Mouse (Mus musculus) lung, embryonic 14.5 days (tissue): ENCODE measurements around the gene Phf21a. TPM values are rescaled to one million over a fixed set of nuclear protein-coding genes. Genes with fewer than 3 reads are reported as not detected.
A peak's percentile ranks its signal among the peaks of the same experiment; 100 is the strongest.

Source experiments
- ATAC-seq: fragments of 200-750 bp; cut with Nextera tagmentation; 2 replicates; pipeline ENCODE4 v1.8.0; 2017; ENCODE audit warnings: mild to moderate bottlenecking, moderate TSS enrichment, moderate library complexity; ENCODE audit not compliant: insufficient read depth
- DNase-seq: peaks from one replicate; pipeline ENCODE4 v3.0.0-alpha.2; 2015
- H3K27ac ChIP-seq: fragments of 300-500 bp; sonication (generic); 2 replicates; pipeline ENCODE4 v1.5.1; 2014; ENCODE audit warnings: low read depth, mild to moderate bottlenecking, moderate library complexity
- H3K27me3 ChIP-seq: fragments of 300-500 bp; sonication (generic); 2 replicates; pipeline ENCODE4 v1.6.1; 2014; ENCODE audit warnings: low read length, control low read depth; ENCODE audit not compliant: insufficient read depth
- H3K36me3 ChIP-seq: fragments of 300-500 bp; sonication (generic); 2 replicates; pipeline ENCODE4 v1.6.1; 2014; ENCODE audit warnings: control low read depth; ENCODE audit not compliant: insufficient read depth
- H3K4me1 ChIP-seq: fragments of 300-500 bp; sonication (generic); 2 replicates; pipeline ENCODE4 v1.6.1; 2014; ENCODE audit warnings: antibody characterized with exemption, control low read depth; ENCODE audit not compliant: insufficient read depth
- H3K4me2 ChIP-seq: fragments of 300-500 bp; sonication (generic); 2 replicates; pipeline ENCODE4 v1.6.1; 2014; ENCODE audit warnings: mild to moderate bottlenecking
- H3K4me3 ChIP-seq: fragments of 300-500 bp; sonication (generic); 2 replicates; pipeline ENCODE4 v1.5.1; 2014; ENCODE audit warnings: low read depth, low read length
- H3K9ac ChIP-seq: fragments of 300-500 bp; sonication (generic); 2 replicates; pipeline ENCODE4 v1.6.1; 2014
- H3K9me3 ChIP-seq: fragments of 300-500 bp; sonication (generic); 2 replicates; pipeline ENCODE4 v1.6.1; 2016; ENCODE audit warnings: low read depth, low read length, control low read depth
- CTCF ChIP-seq: IDR thresholded peaks from 2 replicates; pipeline ENCODE4 v1.5.1; 2016; ENCODE audit warnings: antibody characterized with exemption, low read depth
- WGBS: fragments of 180-500 bp; shearing (Covaris S2); extraction: QIAGEN DNeasy Blood & Tissue Kit; methylation state at CpG from one replicate; pipeline ENCODE4 v1.1.7; 2014; 5-methylcytosine and 5-hydroxymethylcytosine counted together
- polyA plus RNA-seq: library from polyadenylated mRNA; unstranded; fragments of >200 nt; fragmentation: Nextera tagmentation; extraction: Ambion mirVana; gene quantifications from 2 replicates; pipeline ENCODE4 v1.2.1, GENCODE M21; 2014

Phf21a gene
- polyA plus RNA-seq, 1 experiment from 2014 or later: 26.1 TPM

GRCm38 (mm10) chr2:92387646-92388045, 294.7 kb downstream of the Phf21a start:
- Histone ChIP-seq H3K4me1 (peaks cover 23% of the 10 kb centered on the region; the same call in 1 of the 2 replicates), H3K4me2 (peak overlapping the region; percentile 84; the same call in 1 of the 2 replicates)
- no peak for ATAC-seq

DNA sequence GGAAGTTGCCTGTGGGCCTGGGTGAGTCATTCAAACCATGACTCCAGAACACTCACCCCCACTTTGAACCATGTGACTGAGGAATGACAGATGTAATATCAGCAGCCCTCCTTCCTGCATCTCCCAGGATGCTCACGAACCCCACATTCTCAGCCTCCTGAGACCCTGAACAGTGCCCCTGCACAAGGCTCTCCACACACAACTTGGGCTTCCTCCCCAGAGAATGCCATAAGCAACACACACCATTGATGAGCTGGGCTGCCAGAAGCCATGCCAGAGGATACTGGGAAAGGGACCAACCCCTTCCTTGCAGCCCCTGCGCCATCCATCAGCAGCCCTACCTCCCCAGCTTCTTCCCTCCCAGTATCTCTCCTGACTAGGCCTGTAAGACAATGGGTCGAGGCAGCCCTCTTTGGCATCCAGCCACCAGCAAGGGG, 295.2 kb downstream of the Phf21a start:
- peak overlapping the region; percentile 84 for H3K4me2 ChIP-seq
- H3K9ac ChIP-seq: peak overlapping the region; percentile 62; the same call in 1 of the 2 replicates
- DNase-seq (peak; percentile 13), ATAC-seq (no peak; the same call in 1 of the 2 replicates)
- WGBS: 40% methylated on average over 3 of the region's 3 CpGs
- peak overlapping the region; percentile 66 for H3K4me3 ChIP-seq
- peaks cover 39% of the 10 kb centered on the region for H3K36me3 ChIP-seq
- TF ChIP-seq CTCF: no peak
- H3K9me3 ChIP-seq: no peaks in the 10 kb centered on the region
- no peaks in the 10 kb centered on the region for H3K27me3 ChIP-seq
- peaks cover 24% of the 10 kb centered on the region; the same call in 1 of the 2 replicates for H3K4me1 ChIP-seq
- H3K27ac ChIP-seq: no peak overlapping the region

More at GRCm38 (mm10) chr2:92387646-92388045, 294.7 kb downstream of the Phf21a start:
- Histone ChIP-seq H3K27me3 (no peaks in the 10 kb centered on the region), H3K27ac (no peak overlapping the region), H3K9ac (no peak overlapping the region), H3K36me3 (peaks cover 42% of the 10 kb centered on the region), H3K4me3 (no peak overlapping the region), H3K9me3 (no peaks in the 10 kb centered on the region)
- no peak for TF ChIP-seq CTCF
- WGBS: 79% methylated on average over 4 of the region's 4 CpGs
- no peak for DNase-seq

DNA sequence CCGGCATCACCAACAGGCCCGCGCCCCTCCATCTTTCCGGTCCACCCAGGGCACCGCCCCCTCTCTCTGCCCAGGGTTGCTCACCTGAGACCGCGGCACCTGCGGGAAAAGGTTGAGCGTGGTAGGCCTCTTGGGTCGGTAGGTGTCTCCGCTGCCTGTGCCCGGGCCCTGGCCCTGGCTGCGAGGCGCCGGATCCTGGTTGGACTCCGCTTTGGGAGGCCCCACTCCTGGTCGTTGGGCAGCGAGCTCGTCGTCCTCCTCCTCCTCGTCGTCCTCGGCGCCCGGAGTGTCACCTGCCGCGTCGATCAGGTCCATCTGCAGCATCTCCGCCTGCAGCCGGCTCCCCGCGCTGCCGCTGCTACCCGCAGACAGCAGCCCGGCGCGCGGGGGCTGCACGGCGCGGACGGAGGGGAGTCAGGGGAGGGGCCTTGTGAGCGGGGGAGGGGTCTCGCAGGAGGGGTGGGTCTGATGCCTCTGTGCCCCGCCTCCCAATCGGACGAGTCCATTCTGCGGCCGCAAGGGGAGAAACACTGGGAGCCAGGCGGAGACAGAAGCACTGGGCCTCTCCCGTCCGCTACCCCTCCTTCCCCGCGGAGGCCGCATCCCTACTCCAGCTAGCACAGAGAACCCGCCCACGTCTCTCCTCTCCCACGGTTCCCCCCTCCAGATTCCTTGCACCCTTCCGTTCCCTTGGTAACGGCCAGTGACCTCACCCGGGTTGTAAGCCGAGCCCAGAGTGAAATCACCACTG, 296.1 kb downstream of the Phf21a start:
- ATAC-seq (peak; percentile 91), DNase-seq (peak; percentile 95)
- WGBS: under 1% methylated on average over 60 of the region's 62 CpGs
- Histone ChIP-seq H3K4me2 (peak overlapping the region; percentile 84), H3K9ac (peak overlapping the region; percentile 62), H3K4me3 (peak overlapping the region; percentile 66), H3K36me3 (peaks cover 30% of the 10 kb centered on the region), H3K27me3 (no peaks in the 10 kb centered on the region), H3K27ac (peak overlapping the region; percentile 78), H3K9me3 (no peaks in the 10 kb centered on the region), H3K4me1 (peaks cover 24% of the 10 kb centered on the region; the same call in 1 of the 2 replicates)
- TF ChIP-seq CTCF: peak; percentile 20; the same call in 1 of the 2 replicates

DNA sequence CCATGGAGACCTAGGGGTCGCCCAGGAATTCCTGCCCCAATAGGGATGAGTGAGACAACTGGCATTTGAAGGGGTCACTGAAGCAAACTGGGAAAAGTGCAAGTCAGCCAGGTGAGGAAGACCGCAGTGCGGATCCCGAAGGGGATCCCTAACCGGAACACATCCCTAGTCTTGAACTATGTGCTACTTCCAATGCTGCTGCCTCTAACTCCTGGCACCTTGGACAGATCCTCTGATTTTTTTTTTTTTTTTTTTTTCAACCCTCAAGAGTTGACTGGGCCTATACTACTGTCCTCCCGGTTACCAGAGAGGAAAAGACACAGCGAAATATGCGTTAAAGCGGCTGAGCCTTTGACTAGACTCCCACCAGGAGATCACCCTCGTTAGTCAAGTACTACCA, 296.7 kb downstream of the Phf21a start:
- DNase-seq: no peak
- Histone ChIP-seq H3K4me2 (peak overlapping the region; percentile 84), H3K4me1 (peaks cover 24% of the 10 kb centered on the region; the same call in 1 of the 2 replicates), H3K9ac (no peak overlapping the region), H3K4me3 (peak overlapping the region; percentile 66), H3K9me3 (no peaks in the 10 kb centered on the region), H3K27ac (no peak overlapping the region; the same call in 1 of the 2 replicates), H3K36me3 (peaks cover 24% of the 10 kb centered on the region), H3K27me3 (no peaks in the 10 kb centered on the region)
- TF ChIP-seq CTCF: no peak
- peak; percentile 23 for ATAC-seq
- WGBS: 4% methylated on average over 10 of the region's 10 CpGs

GRCm38 (mm10) chr2:92390206-92390930, 297.5 kb downstream of the Phf21a start:
- no peak for ATAC-seq
- no peak for TF ChIP-seq CTCF
- Histone ChIP-seq H3K9me3 (no peaks in the 10 kb centered on the region), H3K27me3 (no peaks in the 10 kb centered on the region), H3K27ac (no peak overlapping the region), H3K4me2 (no peak overlapping the region), H3K4me3 (no peak overlapping the region), H3K9ac (no peak overlapping the region), H3K4me1 (peaks cover 24% of the 10 kb centered on the region; the same call in 1 of the 2 replicates), H3K36me3 (peaks cover 17% of the 10 kb centered on the region)
- WGBS: 71% methylated on average over 6 of the region's 6 CpGs
- DNase-seq: no peak

DNA sequence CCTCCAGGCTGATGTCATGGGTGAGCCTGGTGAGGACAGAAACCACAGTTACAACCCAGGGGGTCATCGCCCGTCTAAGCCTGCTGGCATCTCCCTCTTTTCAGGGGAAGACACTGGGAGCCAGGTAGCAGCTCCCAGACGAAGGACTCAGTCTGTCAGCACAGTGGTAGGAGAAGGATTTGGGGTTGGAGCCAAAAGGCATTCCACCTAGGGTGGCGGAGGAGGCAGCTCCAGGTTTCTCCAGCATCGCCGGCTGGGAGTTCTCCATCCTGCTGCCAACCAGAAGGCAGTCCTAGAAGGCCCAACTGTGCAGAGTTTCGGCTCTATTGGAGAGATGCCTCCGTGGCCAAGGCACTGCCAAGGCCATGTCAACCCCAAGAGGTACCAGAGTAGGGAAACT, 298.2 kb downstream of the Phf21a start:
- no peaks in the 10 kb centered on the region for H3K27me3 ChIP-seq
- ATAC-seq: no peak
- no peak for TF ChIP-seq CTCF

More for the DNA sequence above, 298.2 kb downstream of the Phf21a start:
- Histone ChIP-seq H3K4me2 (no peak overlapping the region; the same call in 1 of the 2 replicates), H3K9me3 (no peaks in the 10 kb centered on the region), H3K36me3 (peaks cover 9% of the 10 kb centered on the region), H3K4me3 (no peak overlapping the region), H3K9ac (no peak overlapping the region), H3K27ac (no peak overlapping the region), H3K4me1 (peaks cover 24% of the 10 kb centered on the region; the same call in 1 of the 2 replicates)
- 86% methylated on average over 8 of the region's 8 CpGs for WGBS
- no peak for DNase-seq
